Mouse (Mus musculus) heart, embryonic 11.5 days (tissue): ENCODE results near the gene Ttc9b. TPM values are rescaled to one million over a fixed set of nuclear protein-coding genes. Genes with fewer than 3 reads are reported as not detected.
"Not testable (repeated sequence)": the region's sequence is repeated elsewhere in the genome, so short reads cannot be mapped to it uniquely, and the experiment has no call there.

ENCODE experiments used
- ATAC-seq: fragments of 200-750 bp; cut with Nextera tagmentation; replicated peaks from 2 replicates; pipeline ENCODE4 v1.8.0; 2017; ENCODE audit warnings: moderate library complexity; ENCODE audit not compliant: insufficient number of reproducible peaks, low FRiP score, low TSS enrichment
- H3K27ac ChIP-seq: fragments of 300-500 bp; sonication (generic); 2 replicates; pipeline ENCODE4 v1.5.1; 2014; ENCODE audit warnings: mild to moderate bottlenecking, low read depth, low read length
- H3K27me3 ChIP-seq: fragments of 300-500 bp; sonication (generic); 2 replicates; pipeline ENCODE4 v1.6.1; 2014; ENCODE audit warnings: mild to moderate bottlenecking, low read length, mixed read lengths; ENCODE audit not compliant: control insufficient read depth, insufficient read depth
- H3K36me3 ChIP-seq: fragments of 300-500 bp; sonication (generic); 2 replicates; pipeline ENCODE4 v1.6.1; 2014; ENCODE audit warnings: mild to moderate bottlenecking, low read length, moderate library complexity, mixed read lengths; ENCODE audit not compliant: control insufficient read depth, insufficient read depth
- H3K4me1 ChIP-seq: fragments of 300-500 bp; sonication (generic); 2 replicates; pipeline ENCODE4 v1.6.1; 2014; ENCODE audit warnings: low read length; ENCODE audit not compliant: control insufficient read depth, insufficient read depth
- H3K4me2 ChIP-seq: fragments of 300-500 bp; sonication (generic); 2 replicates; pipeline ENCODE4 v1.6.1; 2014; ENCODE audit warnings: mild to moderate bottlenecking, moderate library complexity
- H3K4me3 ChIP-seq: fragments of 300-500 bp; sonication (generic); 2 replicates; pipeline ENCODE4 v1.5.1; 2014; ENCODE audit warnings: low read depth, low read length
- H3K9ac ChIP-seq: fragments of 300-500 bp; sonication (generic); 2 replicates; pipeline ENCODE4 v1.6.1; 2014; ENCODE audit warnings: mild to moderate bottlenecking, low read depth, low read length, moderate library complexity
- H3K9me3 ChIP-seq: fragments of 300-500 bp; sonication (generic); replicated peaks from 2 replicates; pipeline ENCODE4 v1.6.1; 2016; ENCODE audit warnings: low read length; ENCODE audit not compliant: control insufficient read depth
- WGBS: fragments of 180-500 bp; shearing (Covaris S2); extraction: QIAGEN DNeasy Blood & Tissue Kit; methylation state at CpG from one replicate; pipeline ENCODE4 v1.1.7; 2014; ENCODE audit not compliant: insufficient replicate concordance; 5-methylcytosine and 5-hydroxymethylcytosine counted together
- polyA plus RNA-seq: library from polyadenylated mRNA; unstranded; fragments of >200 nt; fragmentation: Nextera tagmentation; extraction: Ambion mirVana; gene quantifications from 2 replicates; pipeline ENCODE4 v1.2.1, GENCODE M21; 2014

Gene Ttc9b
- polyA plus RNA-seq, 1 experiment from 2014 or later: not detected

- H3K9me3 ChIP-seq: no peaks in the 10 kb centered on the region
- no peak overlapping the region for H3K9ac ChIP-seq
- H3K27ac ChIP-seq: no peak overlapping the region
- no peaks in the 10 kb centered on the region for H3K4me1 ChIP-seq
- WGBS: 92% methylated on average over 6 of the region's 6 CpGs
- ATAC-seq: no peak
- no peak overlapping the region for H3K4me3 ChIP-seq
- H3K36me3 ChIP-seq: peaks cover 44% of the 10 kb centered on the region
- H3K27me3 ChIP-seq: no peaks in the 10 kb centered on the region
- no peak overlapping the region for H3K4me2 ChIP-seq
Measured at GRCm38 (mm10) chr7:27628190-27628589, 25.5 kb upstream of the Ttc9b start.

GRCm38 (mm10) chr7:27628816-27629215 lies 24.9 kb upstream of the Ttc9b start:
- H3K9ac ChIP-seq, H3K27ac ChIP-seq, ATAC-seq, H3K27me3 ChIP-seq, H3K9me3 ChIP-seq, H3K4me1 ChIP-seq, H3K4me2 ChIP-seq, H3K4me3 ChIP-seq: not testable (repeated sequence)
- H3K36me3 ChIP-seq: peaks cover 43% of the 10 kb centered on the region
- WGBS: 88% methylated on average over 7 of the region's 7 CpGs

- Histone ChIP-seq H3K4me3 (no peak overlapping the region), H3K27me3 (no peaks in the 10 kb centered on the region), H3K4me2 (no peak overlapping the region), H3K9ac (no peak overlapping the region), H3K9me3 (no peaks in the 10 kb centered on the region), H3K36me3 (peaks cover 44% of the 10 kb centered on the region), H3K4me1 (no peaks in the 10 kb centered on the region), H3K27ac (no peak overlapping the region)
- WGBS: 98% methylated on average over 4 of the region's 4 CpGs
- ATAC-seq: no peak
Measured at GRCm38 (mm10) chr7:27631439-27631838, 22.3 kb upstream of the Ttc9b start.

GRCm38 (mm10) chr7:27633166-27633565 lies 20.5 kb upstream of the Ttc9b start:
- no peak for ATAC-seq
- Histone ChIP-seq H3K9me3 (no peaks in the 10 kb centered on the region), H3K9ac (no peak overlapping the region), H3K27ac (no peak overlapping the region), H3K4me3 (no peak overlapping the region), H3K36me3 (peaks cover 41% of the 10 kb centered on the region), H3K27me3 (no peaks in the 10 kb centered on the region), H3K4me1 (no peaks in the 10 kb centered on the region), H3K4me2 (no peak overlapping the region)
- WGBS: 88% methylated on average over 6 of the region's 6 CpGs

- no peaks in the 10 kb centered on the region for H3K9me3 ChIP-seq
- no peak for ATAC-seq
- no peaks in the 10 kb centered on the region for H3K4me1 ChIP-seq
- H3K27me3 ChIP-seq: no peaks in the 10 kb centered on the region
- H3K36me3 ChIP-seq: peaks cover 34% of the 10 kb centered on the region
- H3K27ac ChIP-seq: no peak overlapping the region
- 92% methylated on average over 6 of the region's 6 CpGs for WGBS
- H3K4me3 ChIP-seq: no peak overlapping the region
- no peak overlapping the region for H3K4me2 ChIP-seq
- no peak overlapping the region for H3K9ac ChIP-seq
Measured at GRCm38 (mm10) chr7:27634691-27635090, 19.0 kb upstream of the Ttc9b start.

- H3K4me1 ChIP-seq, H3K9me3 ChIP-seq, H3K27me3 ChIP-seq, ATAC-seq, H3K4me2 ChIP-seq, H3K9ac ChIP-seq, H3K27ac ChIP-seq, H3K4me3 ChIP-seq: not testable (repeated sequence)
- 88% methylated on average over 2 of the region's 2 CpGs for WGBS
- peaks cover 34% of the 10 kb centered on the region for H3K36me3 ChIP-seq
Measured at GRCm38 (mm10) chr7:27635094-27635493, 18.6 kb upstream of the Ttc9b start.

- no peaks in the 10 kb centered on the region for H3K4me1 ChIP-seq
- no peak for ATAC-seq
- WGBS: 50% methylated on average over 1 of the region's 1 CpGs
- no peaks in the 10 kb centered on the region for H3K9me3 ChIP-seq
- no peak overlapping the region for H3K27ac ChIP-seq
- H3K27me3 ChIP-seq: no peaks in the 10 kb centered on the region
- no peak overlapping the region for H3K4me2 ChIP-seq
- H3K36me3 ChIP-seq: no peaks in the 10 kb centered on the region
- no peak overlapping the region for H3K4me3 ChIP-seq
- H3K9ac ChIP-seq: no peak overlapping the region
Measured at GRCm38 (mm10) chr7:27644471-27644870, 9.2 kb upstream of the Ttc9b start.

- WGBS: 72% methylated on average over 7 of the region's 7 CpGs
- Histone ChIP-seq H3K9me3 (no peaks in the 10 kb centered on the region), H3K36me3 (no peaks in the 10 kb centered on the region), H3K27me3 (peaks cover 5% of the 10 kb centered on the region; the same call in 1 of the 2 replicates), H3K27ac (no peak overlapping the region), H3K9ac (no peak overlapping the region), H3K4me1 (no peaks in the 10 kb centered on the region), H3K4me2 (no peak overlapping the region), H3K4me3 (no peak overlapping the region)
- ATAC-seq: no peak
Measured at GRCm38 (mm10) chr7:27646516-27646915, 7.2 kb upstream of the Ttc9b start.

- Histone ChIP-seq H3K9ac (no peak overlapping the region), H3K4me1 (no peaks in the 10 kb centered on the region), H3K27me3 (peaks cover 13% of the 10 kb centered on the region), H3K36me3 (no peaks in the 10 kb centered on the region), H3K27ac (no peak overlapping the region), H3K4me3 (no peak overlapping the region), H3K4me2 (no peak overlapping the region), H3K9me3 (no peaks in the 10 kb centered on the region)
- ATAC-seq: no peak
- 72% methylated on average over 6 of the region's 6 CpGs for WGBS
Measured at GRCm38 (mm10) chr7:27647281-27648002, 6.3 kb upstream of the Ttc9b start.
